Mouse (Mus musculus) lung, postnatal 0 days (tissue): ENCODE results near the gene Acadvl.

Experiments
- CTCF ChIP-seq: IDR thresholded peaks from 2 replicates; pipeline ENCODE4 v1.5.1; 2016; ENCODE audit warnings: antibody characterized with exemption, mild to moderate bottlenecking
- EP300 ChIP-seq: IDR thresholded peaks from 2 replicates; pipeline ENCODE4 v1.6.1; 2016; ENCODE audit warnings: antibody characterized with exemption, mild to moderate bottlenecking, control low read depth

- TF ChIP-seq EP300 (no peak), CTCF (no peak)
Observed at GRCm38 (mm10) chr11:70057805-70058204, 42.6 kb upstream of the Acadvl start.
